Mouse (Mus musculus): ENCODE measurements around the gene Cxcl5.
"Not testable (repeated sequence)": the region's sequence is repeated elsewhere in the genome, so short reads cannot be mapped to it uniquely, and the experiment has no call there.

Gene Cxcl5

GRCm38 (mm10) chr5:90783697-90784096 lies 24.5 kb downstream of the Cxcl5 start:
- DNase-seq (ENCODE audit: low spot score in 2 of 2): no peak

- DNase-seq (ENCODE audit: low spot score in 2 of 2): no peak
Measured at GRCm38 (mm10) chr5:90785659-90786588, 26.8 kb downstream of the Cxcl5 start, which contains the start of gene Cxcl3. TSS of gene Cxcl3 (plus strand) at chr5:90786103.

GRCm38 (mm10) chr5:90788114-90788513 lies 29.0 kb downstream of the Cxcl5 start:
- DNase-seq (ENCODE audit: low spot score in 2 of 2): no peak

- DNase-seq (ENCODE audit: low spot score in 2 of 2): no peak
Measured at GRCm38 (mm10) chr5:90789306-90790073, 30.3 kb downstream of the Cxcl5 start.

GRCm38 (mm10) chr5:90790074-90790502 lies 30.9 kb downstream of the Cxcl5 start:
- no peak for DNase-seq (ENCODE audit: low spot score in 2 of 2)

DNA sequence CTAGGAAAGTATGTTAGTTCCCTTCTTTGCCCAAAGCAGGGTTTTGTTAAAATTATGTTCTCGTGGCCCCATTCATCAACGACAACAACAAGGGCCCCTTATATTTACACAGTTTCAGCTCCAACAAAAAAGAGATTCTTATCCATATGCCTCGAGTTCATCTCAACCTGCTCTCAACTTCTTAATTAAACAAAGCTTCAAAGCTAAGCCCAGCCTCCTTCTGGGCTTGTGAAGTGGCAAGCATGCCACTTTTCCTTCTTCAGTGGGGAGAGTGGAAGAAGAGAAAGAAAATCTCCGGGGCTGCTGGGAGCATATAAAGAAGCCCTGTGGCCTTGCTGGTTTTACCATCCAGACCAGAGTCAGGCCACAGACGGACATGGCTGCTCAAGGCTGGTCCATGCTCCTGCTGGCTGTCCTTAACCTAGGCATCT lies 35.0 kb downstream of the Cxcl5 start, which contains the start of gene Cxcl15:
Gene Cxcl15 (plus strand): TSS at position 340 of the 431 bp plus-strand sequence.
- no peak for DNase-seq (ENCODE audit: low spot score in 2 of 2)

DNA sequence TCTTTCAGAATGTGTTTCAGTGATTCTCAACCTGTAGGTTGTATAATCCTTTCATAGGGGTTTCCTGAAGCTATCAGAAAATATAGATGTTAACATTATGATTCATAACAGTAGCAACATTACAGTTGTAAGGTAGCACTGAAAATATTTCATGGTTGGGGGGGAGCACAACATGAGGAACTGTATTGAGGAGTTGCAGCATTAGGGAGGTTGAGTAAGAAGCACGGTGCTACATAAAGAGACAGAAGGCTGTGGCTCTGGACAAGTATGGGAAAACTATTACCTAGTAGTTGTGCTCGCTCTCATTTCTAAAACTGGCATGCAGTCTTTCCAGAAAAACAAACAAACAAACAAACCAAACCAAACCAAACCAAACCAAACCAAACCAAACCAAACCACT lies 36.2 kb downstream of the Cxcl5 start:
- not testable (repeated sequence) for DNase-seq (ENCODE audit: low spot score in 2 of 2)

- no peak for DNase-seq (ENCODE audit: low spot score in 2 of 2)
Measured at GRCm38 (mm10) chr5:90804574-90804973, 45.4 kb downstream of the Cxcl5 start.

- DNase-seq (ENCODE audit: low spot score in 2 of 2): no peak
Measured at GRCm38 (mm10) chr5:90806050-90806449, 46.9 kb downstream of the Cxcl5 start.

DNA sequence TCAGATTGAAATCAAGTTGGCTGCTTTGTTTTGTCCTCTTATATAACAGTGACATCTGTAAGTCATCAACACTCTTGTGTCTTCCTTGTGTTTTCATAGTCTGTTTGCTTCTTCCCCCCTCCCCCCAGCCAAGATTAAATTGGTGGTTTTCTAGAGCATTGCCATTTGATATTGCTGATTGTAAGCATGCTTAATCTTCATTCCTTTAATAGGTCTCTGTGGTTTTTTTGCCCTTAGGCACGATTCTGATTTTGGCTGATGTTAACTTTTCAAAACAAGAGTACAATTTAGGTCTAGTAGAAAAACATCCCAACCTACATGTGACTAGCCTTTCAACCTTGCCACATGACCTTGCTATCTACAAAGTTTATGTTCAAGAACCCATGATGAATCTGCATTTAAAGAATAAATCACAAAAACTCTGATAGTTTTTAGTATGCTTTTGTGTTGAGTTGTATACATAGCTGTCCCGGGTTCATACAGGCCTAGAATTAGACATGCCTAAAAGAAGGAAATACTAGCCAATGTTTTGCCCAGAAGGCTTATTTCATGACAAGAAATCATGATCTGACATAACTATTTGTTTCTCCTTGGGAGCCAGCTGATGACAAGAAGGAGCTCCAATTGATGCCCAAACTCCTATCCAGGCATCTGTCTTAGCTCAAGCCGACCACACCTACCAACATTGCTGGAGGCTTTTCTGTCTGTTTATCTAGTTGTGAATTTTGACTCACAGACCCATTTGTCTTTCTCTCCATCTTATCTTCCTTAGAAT lies 48.2 kb downstream of the Cxcl5 start:
- DNase-seq (ENCODE audit: low spot score in 2 of 2): no peak
